Mouse (Mus musculus) midbrain, embryonic 15.5 days (tissue): ENCODE measurements around the gene Ppil3. TPM values are rescaled to one million over a fixed set of nuclear protein-coding genes. Genes with fewer than 3 reads are reported as not detected.

Experiments
- ATAC-seq: fragments of 200-750 bp; cut with Nextera tagmentation; replicated peaks from 2 replicates; pipeline ENCODE4 v1.8.0; 2017; ENCODE audit warnings: moderate TSS enrichment
- H3K27ac ChIP-seq: fragments of 300-500 bp; sonication (generic); 2 replicates; pipeline ENCODE4 v1.5.1; 2015; ENCODE audit warnings: mild to moderate bottlenecking, inconsistent platforms
- H3K27me3 ChIP-seq: fragments of 300-500 bp; sonication (generic); replicated peaks from 2 replicates; pipeline ENCODE4 v1.6.1; 2015; ENCODE audit warnings: inconsistent platforms
- H3K36me3 ChIP-seq: fragments of 300-500 bp; sonication (generic); replicated peaks from 2 replicates; pipeline ENCODE4 v1.6.1; 2015; ENCODE audit warnings: inconsistent platforms
- H3K4me1 ChIP-seq: fragments of 300-500 bp; sonication (generic); 2 replicates; pipeline ENCODE4 v1.6.1; 2015; ENCODE audit warnings: inconsistent platforms
- H3K4me2 ChIP-seq: fragments of 300-500 bp; sonication (generic); 2 replicates; pipeline ENCODE4 v1.6.1; 2015; ENCODE audit warnings: inconsistent platforms, mild to moderate bottlenecking, moderate library complexity
- H3K4me3 ChIP-seq: fragments of 300-500 bp; sonication (generic); 2 replicates; pipeline ENCODE4 v1.5.1; 2015; ENCODE audit warnings: mild to moderate bottlenecking, inconsistent platforms
- H3K9ac ChIP-seq: fragments of 300-500 bp; sonication (generic); 2 replicates; pipeline ENCODE4 v1.6.1; 2015; ENCODE audit warnings: mild to moderate bottlenecking, inconsistent platforms
- H3K9me3 ChIP-seq: fragments of 300-500 bp; sonication (generic); 2 replicates; pipeline ENCODE4 v1.6.1; 2016; ENCODE audit warnings: inconsistent platforms
- WGBS: fragments of 180-500 bp; shearing (Covaris S2); methylation state at CpG from one replicate; pipeline ENCODE4 v1.1.7; 2015; ENCODE audit warnings: mixed read lengths; 5-methylcytosine and 5-hydroxymethylcytosine counted together
- polyA plus RNA-seq: library from polyadenylated mRNA; unstranded; fragments of >200 nt; fragmentation: Nextera tagmentation; extraction: Ambion mirVana; gene quantifications from 2 replicates; pipeline ENCODE4 v1.2.1, GENCODE M21; 2015

Gene Ppil3
- 46.6 and 51.0 TPM in 2 replicates for polyA plus RNA-seq

- peak; percentile 98 for ATAC-seq
- peak within 1 kb of the TSS; percentile 68 for H3K9ac ChIP-seq
- WGBS, result under 1% methylated on average over 33 of the region's 33 CpGs
- peak within 1 kb of the TSS; percentile 88 for H3K27ac ChIP-seq
- peaks cover 10% of the 10 kb centered on the region; the same call in 1 of the 2 replicates for H3K36me3 ChIP-seq
- H3K4me2 ChIP-seq, result peak within 1 kb of the TSS; percentile 80
- peaks cover 25% of the 10 kb centered on the region for H3K4me1 ChIP-seq
- peak within 1 kb of the TSS; percentile 72 for H3K4me3 ChIP-seq
- no peaks in the 10 kb centered on the region for H3K9me3 ChIP-seq
- no peaks in the 10 kb centered on the region for H3K27me3 ChIP-seq
These were observed at the start of gene Ppil3, which contains the start of gene Nif3l1 for GRCm38 (mm10) chr1:58445143-58445722. Ppil3 (minus strand) TSS chr1:58445486. Nif3l1 (plus strand) TSS chr1:58445151.

- H3K9ac ChIP-seq, result no peak overlapping the region
- WGBS, result 95% methylated on average over 4 of the region's 4 CpGs
- peaks cover 48% of the 10 kb centered on the region for H3K36me3 ChIP-seq
These were observed 37.4 kb upstream of the Ppil3 start for GRCm38 (mm10) chr1:58482647-58483046.

DNA sequence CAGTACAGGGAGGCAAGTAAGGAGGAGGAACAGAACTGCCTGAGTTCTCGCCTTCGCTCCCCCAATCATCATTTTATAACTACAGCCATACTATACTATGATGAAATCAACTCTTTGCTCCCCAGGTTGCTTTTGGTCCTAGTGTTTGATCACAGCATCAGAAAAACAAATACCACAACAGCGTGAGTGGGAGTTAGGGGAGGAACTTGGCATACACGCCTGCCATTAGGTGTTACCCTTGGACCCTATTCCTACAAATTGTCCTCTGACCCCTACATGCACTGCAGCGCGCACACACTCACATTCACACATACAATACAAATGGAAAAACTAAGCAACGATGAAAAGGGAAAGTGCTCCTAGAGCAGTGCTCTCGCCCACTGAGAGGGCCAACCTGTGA lies 30.4 kb upstream of the Ppil3 start:
- Histone ChIP-seq H3K27me3 (no peaks in the 10 kb centered on the region), H3K9me3 (no peaks in the 10 kb centered on the region), H3K4me3 (no peak overlapping the region), H3K4me2 (no peak overlapping the region), H3K36me3 (peaks cover 57% of the 10 kb centered on the region), H3K9ac (no peak overlapping the region), H3K4me1 (no peaks in the 10 kb centered on the region), H3K27ac (no peak overlapping the region)
- WGBS, result 97% methylated on average over 8 of the region's 8 CpGs
- ATAC-seq, result no peak

More at GRCm38 (mm10) chr1:58482647-58483046, 37.4 kb upstream of the Ppil3 start:
- H3K27me3 ChIP-seq, result no peaks in the 10 kb centered on the region
- no peak overlapping the region for H3K27ac ChIP-seq
- no peak for ATAC-seq
- H3K9me3 ChIP-seq, result no peaks in the 10 kb centered on the region
- no peak overlapping the region for H3K4me2 ChIP-seq
- H3K4me1 ChIP-seq, result no peaks in the 10 kb centered on the region
- H3K4me3 ChIP-seq, result no peak overlapping the region

DNA sequence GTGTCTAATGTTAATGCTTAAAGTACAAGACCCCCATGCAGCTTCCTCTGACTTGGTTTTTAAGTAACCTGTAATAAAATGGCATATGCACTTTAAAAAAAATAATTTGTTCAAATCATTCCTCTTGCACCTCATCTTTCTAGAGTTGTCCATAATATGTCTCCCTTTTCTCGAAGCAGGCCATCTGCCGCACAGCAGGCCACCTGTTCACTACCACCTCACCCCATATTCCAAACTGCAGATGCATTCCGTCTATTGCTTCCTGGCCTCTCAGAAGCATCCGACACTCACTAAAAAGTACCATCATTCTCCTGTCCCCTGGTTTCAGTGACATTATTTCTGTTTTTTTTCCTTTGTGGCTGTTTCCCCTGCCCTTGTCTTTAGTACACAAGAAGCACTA lies 20.3 kb upstream of the Ppil3 start:
- Histone ChIP-seq H3K9ac (no peak overlapping the region), H3K27ac (no peak overlapping the region), H3K36me3 (peaks cover 50% of the 10 kb centered on the region), H3K9me3 (no peaks in the 10 kb centered on the region), H3K27me3 (no peaks in the 10 kb centered on the region), H3K4me2 (no peak overlapping the region), H3K4me3 (no peak overlapping the region), H3K4me1 (no peaks in the 10 kb centered on the region)
- ATAC-seq, result no peak
- 93% methylated on average over 4 of the region's 4 CpGs for WGBS

- H3K27ac ChIP-seq, result no peak overlapping the region
- no peaks in the 10 kb centered on the region for H3K4me1 ChIP-seq
- no peak overlapping the region for H3K4me3 ChIP-seq
- no peaks in the 10 kb centered on the region for H3K9me3 ChIP-seq
- no peak overlapping the region for H3K4me2 ChIP-seq
- no peak for ATAC-seq
- no peak overlapping the region for H3K9ac ChIP-seq
- 91% methylated on average over 4 of the region's 4 CpGs for whole genome bisulfite sequencing
- peaks cover 51% of the 10 kb centered on the region for H3K36me3 ChIP-seq
- no peaks in the 10 kb centered on the region for H3K27me3 ChIP-seq
These were observed 19.8 kb upstream of the Ppil3 start for GRCm38 (mm10) chr1:58465042-58465441.

DNA sequence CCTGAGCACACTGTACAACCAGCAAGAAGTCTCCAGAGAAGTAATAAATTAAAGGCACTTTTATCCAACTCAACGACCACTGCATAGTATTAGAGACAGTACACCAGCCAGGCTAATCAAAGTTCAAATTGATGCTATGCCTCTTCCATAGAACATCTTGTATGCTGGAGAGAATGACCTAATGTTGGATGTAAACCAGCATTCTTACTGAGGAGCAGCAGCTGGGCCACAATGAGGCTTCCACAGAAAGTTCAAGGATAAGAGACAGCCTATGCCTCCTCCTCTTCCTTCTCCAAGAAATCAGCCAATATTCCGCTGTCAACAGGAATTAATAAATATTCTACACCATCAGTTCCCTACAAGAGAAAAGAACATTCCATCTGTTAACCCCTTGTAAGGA lies 18.6 kb upstream of the Ppil3 start:
- Histone ChIP-seq H3K36me3 (peaks cover 48% of the 10 kb centered on the region), H3K9ac (no peak overlapping the region), H3K27ac (no peak overlapping the region), H3K27me3 (no peaks in the 10 kb centered on the region), H3K4me2 (no peak overlapping the region), H3K4me1 (no peaks in the 10 kb centered on the region), H3K4me3 (no peak overlapping the region), H3K9me3 (no peaks in the 10 kb centered on the region)
- 92% methylated on average over 2 of the region's 2 CpGs for WGBS
- ATAC-seq, result no peak

- Histone ChIP-seq H3K4me2 (no peak overlapping the region), H3K36me3 (peaks cover 71% of the 10 kb centered on the region), H3K9ac (no peak overlapping the region), H3K27ac (no peak overlapping the region), H3K27me3 (no peaks in the 10 kb centered on the region), H3K9me3 (no peaks in the 10 kb centered on the region), H3K4me1 (no peaks in the 10 kb centered on the region), H3K4me3 (no peak overlapping the region)
- 94% methylated on average over 3 of the region's 3 CpGs for WGBS
- no peak for ATAC-seq
These were observed 15.3 kb upstream of the Ppil3 start for GRCm38 (mm10) chr1:58460566-58460965.

GRCm38 (mm10) chr1:58458867-58459266 lies 13.6 kb upstream of the Ppil3 start:
- Histone ChIP-seq H3K27me3 (no peaks in the 10 kb centered on the region), H3K27ac (no peak overlapping the region), H3K4me2 (no peak overlapping the region), H3K4me3 (no peak overlapping the region), H3K9ac (no peak overlapping the region), H3K4me1 (no peaks in the 10 kb centered on the region), H3K36me3 (peaks cover 68% of the 10 kb centered on the region), H3K9me3 (no peaks in the 10 kb centered on the region)
- ATAC-seq, result no peak
- 69% methylated on average over 2 of the region's 2 CpGs for WGBS

GRCm38 (mm10) chr1:58458175-58458574 lies 12.9 kb upstream of the Ppil3 start:
- 90% methylated on average over 5 of the region's 5 CpGs for WGBS
- Histone ChIP-seq H3K4me3 (no peak overlapping the region), H3K9me3 (no peaks in the 10 kb centered on the region), H3K27me3 (no peaks in the 10 kb centered on the region), H3K4me1 (no peaks in the 10 kb centered on the region), H3K9ac (no peak overlapping the region), H3K4me2 (no peak overlapping the region), H3K36me3 (peaks cover 68% of the 10 kb centered on the region), H3K27ac (no peak overlapping the region)
- ATAC-seq, result no peak

GRCm38 (mm10) chr1:58454316-58454715 lies 9.0 kb upstream of the Ppil3 start:
- H3K9me3 ChIP-seq, result no peaks in the 10 kb centered on the region
- H3K4me3 ChIP-seq, result no peak overlapping the region
- no peaks in the 10 kb centered on the region for H3K27me3 ChIP-seq
- no peak overlapping the region for H3K4me2 ChIP-seq
- H3K36me3 ChIP-seq, result peaks cover 60% of the 10 kb centered on the region
- no peak overlapping the region for H3K27ac ChIP-seq
- ATAC-seq, result no peak
- H3K4me1 ChIP-seq, result no peaks in the 10 kb centered on the region
- H3K9ac ChIP-seq, result no peak overlapping the region
- WGBS, result 95% methylated on average over 6 of the region's 6 CpGs

- 88% methylated on average over 7 of the region's 7 CpGs for WGBS
- H3K4me2 ChIP-seq, result no peak overlapping the region
- no peaks in the 10 kb centered on the region for H3K27me3 ChIP-seq
- peaks cover 19% of the 10 kb centered on the region for H3K36me3 ChIP-seq
- H3K4me3 ChIP-seq, result no peak overlapping the region
- no peaks in the 10 kb centered on the region for H3K9me3 ChIP-seq
- no peak overlapping the region for H3K9ac ChIP-seq
- H3K4me1 ChIP-seq, result peaks cover 25% of the 10 kb centered on the region
- H3K27ac ChIP-seq, result no peak overlapping the region
- ATAC-seq, result no peak
These were observed 3.1 kb upstream of the Ppil3 start for GRCm38 (mm10) chr1:58448396-58448795.

DNA sequence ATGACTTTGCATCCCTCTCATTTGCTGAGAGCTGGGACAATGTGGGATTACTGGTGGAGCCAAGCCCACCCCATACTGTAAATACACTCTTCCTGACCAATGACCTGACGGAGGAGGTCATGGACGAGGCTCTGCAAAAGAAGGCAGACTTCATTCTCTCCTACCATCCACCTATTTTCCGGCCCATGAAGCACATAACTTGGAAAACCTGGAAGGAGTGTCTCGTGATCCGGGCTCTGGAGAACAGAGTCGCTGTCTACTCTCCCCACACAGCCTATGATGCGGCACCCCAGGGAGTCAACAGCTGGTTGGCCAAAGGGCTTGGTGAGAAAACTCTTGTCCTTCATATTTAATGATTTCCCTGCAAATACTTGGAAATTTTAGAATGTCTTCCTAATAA lies 2.5 kb upstream of the Ppil3 start:
- no peak overlapping the region for H3K4me2 ChIP-seq
- 99% methylated on average over 7 of the region's 7 CpGs for WGBS

GRCm38 (mm10) chr1:58445861-58446260 lies 575 bp upstream of the Ppil3 start:
- peaks cover 25% of the 10 kb centered on the region for H3K4me1 ChIP-seq
- peak overlapping the region; percentile 72 for H3K4me3 ChIP-seq
- ATAC-seq, result peak; percentile 37
- no peaks in the 10 kb centered on the region for H3K27me3 ChIP-seq
- 7% methylated on average over 11 of the region's 11 CpGs for WGBS
- H3K27ac ChIP-seq, result peak overlapping the region; percentile 88
- peak overlapping the region; percentile 68 for H3K9ac ChIP-seq
- peaks cover 13% of the 10 kb centered on the region for H3K36me3 ChIP-seq
- H3K9me3 ChIP-seq, result no peaks in the 10 kb centered on the region
- H3K4me2 ChIP-seq, result peak overlapping the region; percentile 80

More for the DNA sequence above, 2.5 kb upstream of the Ppil3 start:
- peaks cover 15% of the 10 kb centered on the region for H3K36me3 ChIP-seq
- no peak overlapping the region for H3K27ac ChIP-seq
- H3K4me1 ChIP-seq, result peaks cover 25% of the 10 kb centered on the region
- H3K9ac ChIP-seq, result no peak overlapping the region
- ATAC-seq, result no peak
- no peak overlapping the region for H3K4me3 ChIP-seq
- no peaks in the 10 kb centered on the region for H3K9me3 ChIP-seq
- no peaks in the 10 kb centered on the region for H3K27me3 ChIP-seq
